Mouse (Mus musculus): ENCODE data around the gene Ptrh2. TPM values are rescaled to one million over a fixed set of nuclear protein-coding genes. Genes with fewer than 3 reads are reported as not detected.
"Not testable (repeated sequence)": the region's sequence is repeated elsewhere in the genome, so short reads cannot be mapped to it uniquely, and the experiment has no call there.

Ptrh2 gene
- polyA plus RNA-seq, 1 experiment from 2014 or later, result 40.9 TPM

DNA sequence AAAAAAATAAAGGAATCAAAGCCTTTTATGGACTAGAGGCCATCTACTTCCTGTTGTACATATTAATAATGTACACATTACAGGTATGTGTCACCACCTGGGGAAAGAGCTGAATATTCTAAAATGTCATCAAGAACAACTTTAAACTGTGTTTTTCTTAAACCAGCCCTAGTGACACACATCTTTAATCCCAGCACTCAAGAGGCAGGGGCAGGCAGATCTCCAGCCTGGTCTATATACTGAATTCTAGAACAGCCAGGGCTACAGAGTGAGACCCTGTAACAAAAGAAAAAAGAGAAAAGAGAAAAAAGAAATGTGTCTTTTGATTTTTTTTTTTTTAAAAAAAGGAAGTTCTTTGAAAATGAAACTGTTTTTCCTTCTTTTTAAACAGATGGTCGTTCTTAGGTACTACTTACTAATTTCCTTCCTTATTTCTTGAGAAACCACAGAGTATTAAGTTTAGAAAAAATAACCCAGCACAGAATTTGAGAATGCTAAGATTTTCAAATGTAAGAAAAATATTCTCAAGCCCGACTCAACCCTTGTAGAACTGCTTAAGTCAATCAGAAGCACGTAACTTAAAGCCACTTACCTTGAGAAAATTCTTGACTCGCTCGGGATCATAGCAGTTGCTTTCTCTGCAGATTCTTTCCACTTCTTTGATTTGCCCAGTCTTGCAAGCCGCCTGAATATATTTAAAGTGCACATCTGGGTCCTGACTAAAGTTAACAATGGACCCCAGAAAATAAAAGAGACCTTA, 33.7 kb downstream of the Ptrh2 start:
- H3K9ac ChIP-seq, result no peak overlapping the region
- H3K4me1 ChIP-seq, result no peaks in the 10 kb centered on the region
- H3K4me3 ChIP-seq (replicated peaks), result no peak overlapping the region
- H3K27ac ChIP-seq, result no peak overlapping the region
- WGBS, result 92% methylated on average over 6 of the region's 6 CpGs
- H3K4me2 ChIP-seq, result no peak overlapping the region
- H3K36me3 ChIP-seq (replicated peaks), result peaks cover 60% of the 10 kb centered on the region
- no peaks in the 10 kb centered on the region for H3K9me3 ChIP-seq
- no peak for ATAC-seq (ENCODE audit: low FRiP score)
- no peaks in the 10 kb centered on the region for H3K27me3 ChIP-seq

DNA sequence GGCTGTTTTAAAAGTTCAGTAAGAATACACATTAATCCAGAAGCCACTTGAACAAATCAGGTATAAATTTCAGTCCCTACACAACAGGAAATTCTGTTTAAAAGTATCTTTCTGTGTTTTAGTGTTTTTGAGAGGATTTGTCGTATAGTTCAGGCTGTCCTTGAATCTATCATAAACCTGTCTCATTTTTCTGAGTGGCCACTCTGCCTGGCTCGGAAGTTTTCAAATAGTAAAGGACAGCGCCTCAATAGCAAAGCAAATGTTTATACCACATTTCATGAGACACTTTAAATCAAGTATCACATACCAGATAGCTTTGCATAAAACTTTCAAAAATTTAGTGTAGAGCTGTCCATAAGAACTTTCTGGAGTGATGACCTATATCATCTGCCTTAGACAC, 34.6 kb downstream of the Ptrh2 start:
- Histone ChIP-seq H3K4me1 (no peaks in the 10 kb centered on the region), H3K36me3 (replicated peaks) (peaks cover 61% of the 10 kb centered on the region), H3K4me3 (replicated peaks) (no peak overlapping the region), H3K27me3 (no peaks in the 10 kb centered on the region), H3K9me3 (no peaks in the 10 kb centered on the region), H3K4me2 (no peak overlapping the region), H3K27ac (no peak overlapping the region), H3K9ac (no peak overlapping the region)
- no peak for ATAC-seq (ENCODE audit: low FRiP score)
- 97% methylated on average over 3 of the region's 3 CpGs for WGBS

DNA sequence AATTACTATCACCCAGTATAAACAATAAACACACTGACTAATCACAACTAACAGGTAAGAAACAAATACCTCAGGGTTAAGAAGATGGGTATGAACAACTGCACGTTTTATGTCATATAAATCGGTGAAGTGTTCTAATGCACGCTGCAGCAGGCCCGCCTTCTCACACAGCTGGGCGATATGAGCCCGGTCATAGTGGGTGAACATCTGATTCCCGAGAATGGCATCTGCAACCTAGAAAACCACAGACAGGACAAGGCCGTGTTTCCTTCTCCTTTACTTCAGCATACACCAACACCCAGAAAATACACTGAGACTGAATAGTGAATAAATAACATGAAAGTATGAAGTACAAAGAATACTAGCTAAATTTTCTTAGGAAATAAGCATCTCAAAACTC, 35.6 kb downstream of the Ptrh2 start:
- no peak for ATAC-seq (ENCODE audit: low FRiP score)
- no peak overlapping the region for H3K27ac ChIP-seq
- H3K9me3 ChIP-seq, result no peaks in the 10 kb centered on the region
- H3K36me3 ChIP-seq (replicated peaks), result peaks cover 63% of the 10 kb centered on the region
- WGBS, result 94% methylated on average over 8 of the region's 8 CpGs
- no peak overlapping the region for H3K9ac ChIP-seq
- H3K4me2 ChIP-seq, result no peak overlapping the region
- H3K4me1 ChIP-seq, result no peaks in the 10 kb centered on the region
- H3K4me3 ChIP-seq (replicated peaks), result no peak overlapping the region
- H3K27me3 ChIP-seq, result no peaks in the 10 kb centered on the region

DNA sequence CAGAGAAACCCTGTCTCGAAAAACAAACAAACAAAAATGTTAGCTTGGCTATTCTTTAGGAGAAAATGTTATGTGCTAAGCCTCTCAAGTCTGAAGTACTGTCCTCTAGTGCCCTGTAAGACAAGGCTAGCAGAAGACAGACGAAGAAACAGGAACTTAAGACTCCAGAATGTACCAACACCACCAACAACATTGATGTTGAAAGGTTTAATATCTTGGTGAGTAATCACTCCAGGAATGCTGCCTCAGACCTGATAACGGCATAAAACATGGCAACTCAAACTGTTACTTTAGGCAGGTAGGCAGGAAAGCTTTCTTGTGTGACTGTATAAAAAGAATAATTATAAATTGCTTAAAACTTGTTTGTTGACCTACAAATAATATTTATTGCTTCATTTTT, 40.2 kb downstream of the Ptrh2 start:
- Histone ChIP-seq H3K4me2 (no peak overlapping the region), H3K9ac (no peak overlapping the region), H3K4me3 (replicated peaks) (no peak overlapping the region), H3K9me3 (no peaks in the 10 kb centered on the region), H3K36me3 (replicated peaks) (peaks cover 61% of the 10 kb centered on the region), H3K27ac (no peak overlapping the region), H3K4me1 (no peaks in the 10 kb centered on the region), H3K27me3 (no peaks in the 10 kb centered on the region)
- 92% methylated on average over 3 of the region's 3 CpGs for WGBS
- ATAC-seq (ENCODE audit: low FRiP score), result no peak

DNA sequence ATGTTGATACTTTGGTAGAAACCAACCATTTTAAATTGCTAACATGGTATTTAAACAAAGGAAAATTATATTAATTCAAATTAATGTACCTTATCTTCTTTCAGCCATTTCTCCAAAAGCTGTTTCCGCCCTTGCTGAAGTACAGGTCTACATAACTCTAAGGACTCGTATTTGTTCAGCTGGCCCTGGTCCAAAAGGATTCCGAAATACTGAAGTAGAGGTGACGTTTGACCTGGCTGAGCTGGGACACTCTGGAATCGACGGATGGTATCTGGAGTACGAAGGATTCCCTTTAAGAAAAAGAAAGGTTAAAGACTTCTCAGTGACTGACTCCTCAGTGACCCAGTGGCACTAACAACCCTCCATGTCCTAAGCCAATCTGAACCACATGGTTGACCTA, 41.2 kb downstream of the Ptrh2 start:
- Histone ChIP-seq H3K9me3 (no peaks in the 10 kb centered on the region), H3K4me2 (no peak overlapping the region), H3K27me3 (no peaks in the 10 kb centered on the region), H3K4me3 (replicated peaks) (no peak overlapping the region), H3K9ac (no peak overlapping the region), H3K36me3 (replicated peaks) (peaks cover 58% of the 10 kb centered on the region), H3K27ac (no peak overlapping the region), H3K4me1 (no peaks in the 10 kb centered on the region)
- no peak for ATAC-seq (ENCODE audit: low FRiP score)
- WGBS, result 95% methylated on average over 7 of the region's 7 CpGs

DNA sequence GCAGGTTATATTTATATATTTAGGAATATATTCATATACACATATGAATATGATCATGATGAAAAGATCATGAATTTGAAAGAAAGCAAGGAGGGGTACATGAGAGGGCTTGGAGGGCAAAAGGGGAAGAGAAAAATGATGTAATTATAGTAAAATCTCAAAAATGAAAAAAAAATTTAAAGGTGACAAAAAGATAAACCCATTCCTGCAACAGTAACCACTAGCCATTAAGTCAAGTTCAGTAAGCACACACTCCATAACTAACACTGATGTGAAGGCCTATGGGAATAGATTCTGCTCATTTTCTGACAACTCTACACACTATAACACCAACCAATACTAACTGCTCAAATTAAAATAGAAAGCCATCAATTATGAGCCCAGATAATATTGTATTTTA, 41.8 kb downstream of the Ptrh2 start:
- H3K36me3 ChIP-seq (replicated peaks), result peaks cover 52% of the 10 kb centered on the region
- no peaks in the 10 kb centered on the region for H3K9me3 ChIP-seq

GRCm38 (mm10) chr11:86731443-86731842, 47.7 kb downstream of the Ptrh2 start:
- Histone ChIP-seq H3K9ac (no peak overlapping the region), H3K4me3 (replicated peaks) (no peak overlapping the region), H3K9me3 (no peaks in the 10 kb centered on the region), H3K27ac (no peak overlapping the region), H3K36me3 (replicated peaks) (peaks cover 39% of the 10 kb centered on the region), H3K4me1 (no peaks in the 10 kb centered on the region), H3K4me2 (no peak overlapping the region), H3K27me3 (no peaks in the 10 kb centered on the region)
- ATAC-seq (ENCODE audit: low FRiP score), result no peak
- WGBS, result 93% methylated on average over 2 of the region's 2 CpGs

More for the DNA sequence above, 41.8 kb downstream of the Ptrh2 start:
- H3K27me3 ChIP-seq, result no peaks in the 10 kb centered on the region
- no peak overlapping the region for H3K4me3 ChIP-seq (replicated peaks)
- no peak overlapping the region for H3K4me2 ChIP-seq
- no peak for ATAC-seq (ENCODE audit: low FRiP score)
- no peaks in the 10 kb centered on the region for H3K4me1 ChIP-seq
- no peak overlapping the region for H3K27ac ChIP-seq
- H3K9ac ChIP-seq, result no peak overlapping the region

- no peaks in the 10 kb centered on the region for H3K9me3 ChIP-seq
- no peak overlapping the region for H3K4me2 ChIP-seq
- H3K27me3 ChIP-seq, result no peaks in the 10 kb centered on the region
- H3K27ac ChIP-seq, result no peak overlapping the region
- H3K4me3 ChIP-seq (replicated peaks), result no peak overlapping the region
- H3K36me3 ChIP-seq (replicated peaks), result peaks cover 23% of the 10 kb centered on the region
- H3K9ac ChIP-seq, result no peak overlapping the region
- no peaks in the 10 kb centered on the region for H3K4me1 ChIP-seq
- ATAC-seq (ENCODE audit: low FRiP score), result no peak
- 77% methylated on average over 10 of the region's 10 CpGs for WGBS
Measured at GRCm38 (mm10) chr11:86734241-86734939, 50.6 kb downstream of the Ptrh2 start.

GRCm38 (mm10) chr11:86734993-86735392, 51.2 kb downstream of the Ptrh2 start:
- Histone ChIP-seq H3K4me1 (no peaks in the 10 kb centered on the region), H3K9me3 (no peaks in the 10 kb centered on the region), H3K4me3 (replicated peaks) (no peak overlapping the region), H3K36me3 (replicated peaks) (peaks cover 21% of the 10 kb centered on the region; the same call in 1 of the 2 replicates), H3K4me2 (no peak overlapping the region), H3K9ac (no peak overlapping the region), H3K27ac (no peak overlapping the region), H3K27me3 (no peaks in the 10 kb centered on the region)
- ATAC-seq (ENCODE audit: low FRiP score), result no peak
- WGBS, result 95% methylated on average over 4 of the region's 4 CpGs

- ATAC-seq (ENCODE audit: low FRiP score), result no peak
- Histone ChIP-seq H3K4me2 (no peak overlapping the region), H3K4me3 (replicated peaks) (no peak overlapping the region), H3K9ac (no peak overlapping the region), H3K4me1 (no peaks in the 10 kb centered on the region), H3K27ac (no peak overlapping the region), H3K27me3 (no peaks in the 10 kb centered on the region), H3K36me3 (replicated peaks) (0 out of 2 replicates have a peak, but pooled peaks cover 10% of the 10 kb centered on the region), H3K9me3 (no peaks in the 10 kb centered on the region)
- whole genome bisulfite sequencing, result 88% methylated on average over 8 of the region's 8 CpGs
Measured at GRCm38 (mm10) chr11:86737301-86738000, 53.7 kb downstream of the Ptrh2 start.

DNA sequence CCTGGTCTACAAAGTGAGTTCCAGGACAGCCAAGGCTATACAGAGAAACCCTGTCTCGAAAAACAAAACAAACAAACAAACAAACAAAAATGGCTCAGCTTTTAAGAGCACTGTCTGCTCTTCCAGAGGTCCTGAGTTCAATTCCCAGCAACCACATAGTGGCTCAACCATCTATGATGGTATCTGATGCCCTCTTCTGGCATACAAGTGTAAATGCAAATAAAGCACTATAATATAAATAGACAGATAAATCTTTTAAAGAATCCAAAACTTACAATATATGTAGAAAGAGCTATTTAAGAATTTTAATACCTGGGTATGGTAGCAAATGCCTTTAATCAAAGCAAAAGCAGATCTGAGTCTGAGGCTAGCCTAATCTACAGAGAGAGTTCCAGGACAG, 54.5 kb downstream of the Ptrh2 start:
- H3K4me3 ChIP-seq (replicated peaks); H3K4me1 ChIP-seq; H3K9ac ChIP-seq; ATAC-seq (ENCODE audit: low FRiP score); H3K27me3 ChIP-seq; H3K36me3 ChIP-seq (replicated peaks); H3K9me3 ChIP-seq; H3K27ac ChIP-seq; H3K4me2 ChIP-seq: not testable (repeated sequence)
- WGBS, result 96% methylated on average over 1 of the region's 1 CpGs

GRCm38 (mm10) chr11:86738956-86739355, 55.2 kb downstream of the Ptrh2 start:
- ATAC-seq (ENCODE audit: low FRiP score), result no peak
- no peaks in the 10 kb centered on the region for H3K4me1 ChIP-seq

More at GRCm38 (mm10) chr11:86738956-86739355, 55.2 kb downstream of the Ptrh2 start:
- H3K27me3 ChIP-seq, result no peaks in the 10 kb centered on the region
- no peak overlapping the region for H3K4me3 ChIP-seq (replicated peaks)
- H3K4me2 ChIP-seq, result no peak overlapping the region
- no peak overlapping the region for H3K9ac ChIP-seq
- no peak overlapping the region for H3K27ac ChIP-seq
- WGBS, result 100% methylated on average over 1 of the region's 1 CpGs
- no peaks in the 10 kb centered on the region for H3K9me3 ChIP-seq
- H3K36me3 ChIP-seq (replicated peaks), result no peaks in the 10 kb centered on the region
